7 mouse cellular contexts compared by ENCODE assay signal in genomic region chr17:34295891-34296794, GRCm38 (mm10). TPM values are rescaled to one million over a fixed set of nuclear protein-coding genes. Genes with fewer than 3 reads are reported as not detected.
DNase-seq lines count a peak whose midpoint lies in the region; ATAC-seq and TF ChIP-seq lines count a peak whose summit lies in the region.

No protein-coding gene starts in this region.

- no peak for TF ChIP-seq CTCF in embryonic fibroblast, embryonic 13.5 days (IDR thresholded peaks at IDR 0.05; ENCODE audit: borderline replicate concordance, insufficient read depth, low read length)
- no peak for TF ChIP-seq CTCF in small intestine, adult 2 months (IDR thresholded peaks at IDR 0.05; ENCODE audit: extremely low read depth, insufficient read length, insufficient replicate concordance, low read depth, low read length)

- no peak overlapping the region for H3K27ac ChIP-seq in embryonic fibroblast, embryonic 13.5 days (ENCODE audit: insufficient read depth, low read length)
- H3K27ac ChIP-seq in hindbrain, embryonic 11.5 days (ENCODE audit: low read depth, low read length): no peak overlapping the region
- H3K27ac ChIP-seq in small intestine, adult 2 months (ENCODE audit: insufficient read depth, low read depth, low read length): peak overlapping the region; percentile 94

- WGBS in hindbrain, embryonic 11.5 days: 24% methylated on average over 23 of the region's 23 CpGs
- WGBS in small intestine, adult 2 months: 24% methylated on average over 23 of the region's 23 CpGs

- no peaks in the 10 kb centered on the region for H3K9me3 ChIP-seq in hindbrain, embryonic 11.5 days (ENCODE audit: control insufficient read depth, low read length)
- no peaks in the 10 kb centered on the region for H3K9me3 ChIP-seq in megakaryocyte, embryonic 14.5 days

- no peaks in the 10 kb centered on the region for H3K36me3 ChIP-seq in hindbrain, embryonic 11.5 days (ENCODE audit: control insufficient read depth, insufficient read depth, low read length)
- no peaks in the 10 kb centered on the region for H3K36me3 ChIP-seq in megakaryocyte, embryonic 14.5 days (replicated peaks; ENCODE audit: low read length)
- H3K36me3 ChIP-seq in small intestine, adult 2 months (ENCODE audit: control insufficient read depth, insufficient read depth, low read length): no peaks in the 10 kb centered on the region

- H3K4me3 ChIP-seq in embryonic fibroblast, embryonic 13.5 days (ENCODE audit: insufficient read depth, low read length): peak overlapping the region; percentile 38
- peak overlapping the region; percentile 31 for H3K4me3 ChIP-seq in hindbrain, embryonic 11.5 days (ENCODE audit: low read depth, low read length)
- peak overlapping the region; percentile 77 for H3K4me3 ChIP-seq in megakaryocyte, embryonic 14.5 days (replicated peaks)
- H3K4me3 ChIP-seq in small intestine, adult 2 months (ENCODE audit: low read depth, low read length): peak overlapping the region; percentile 50

- peak; percentile 47 to 60 for DNase-seq in CD8-positive naive resting alpha-beta T cell, adult 2 months (ENCODE audit: low read depth in 2 of 2, low spot score in 2 of 2)
- peak; percentile 73 for DNase-seq in NIH3T3 (ENCODE audit: low read depth)
- DNase-seq in hindbrain, embryonic 11.5 days (ENCODE audit: low spot score): peak; percentile 83
- peak; percentile 45 to 82 for DNase-seq in layer of hippocampus, postnatal 14 days (ENCODE audit: low spot score in 2 of 2)

- no peak overlapping the region for H3K9ac ChIP-seq in hindbrain, embryonic 11.5 days (ENCODE audit: low read depth, low read length)

- no peaks in the 10 kb centered on the region for H3K4me1 ChIP-seq in embryonic fibroblast, embryonic 13.5 days (ENCODE audit: control insufficient read depth, insufficient read depth, low read length)
- H3K4me1 ChIP-seq in hindbrain, embryonic 11.5 days (replicated peaks; ENCODE audit: control insufficient read depth, insufficient read depth, low read length): no peaks in the 10 kb centered on the region
- H3K4me1 ChIP-seq in megakaryocyte, embryonic 14.5 days: peaks cover 45% of the 10 kb centered on the region
- peaks cover 8% of the 10 kb centered on the region for H3K4me1 ChIP-seq in small intestine, adult 2 months (ENCODE audit: control insufficient read depth, insufficient read depth, insufficient read length, low read length)

- no peak for ATAC-seq in hindbrain, embryonic 11.5 days (ENCODE audit: low FRiP score)

- no peaks in the 10 kb centered on the region; the same call in 1 of the 2 replicates for H3K27me3 ChIP-seq in hindbrain, embryonic 11.5 days (ENCODE audit: control insufficient read depth, insufficient read depth, low read length)
- peaks cover 7% of the 10 kb centered on the region for H3K27me3 ChIP-seq in megakaryocyte, embryonic 14.5 days (replicated peaks)
- no peaks in the 10 kb centered on the region for H3K27me3 ChIP-seq in small intestine, adult 2 months (ENCODE audit: control insufficient read depth, insufficient read depth, low read length)

- TF ChIP-seq POLR2A in embryonic fibroblast, embryonic 13.5 days (IDR thresholded peaks at IDR 0.05; ENCODE audit: low read depth, low read length): no peak
- TF ChIP-seq POLR2A in small intestine, adult 2 months (IDR thresholded peaks at IDR 0.05; ENCODE audit: low read depth, low read length): no peak

- peak overlapping the region; percentile 33 for H3K4me2 ChIP-seq in hindbrain, embryonic 11.5 days (replicated peaks; ENCODE audit: low read depth, low read length)

RNA-seq across cellular contexts. Expression of gene H2-Aa, which starts 8.5 kb away (rescaled TPM):
- not detected in 2 replicates for polyA plus RNA-seq in embryonic fibroblast, embryonic 13.5 days (2011; ENCODE audit: insufficient read length, low read depth, missing spikeins)
- polyA plus RNA-seq in hindbrain, embryonic 11.5 days (2014; fragmentation: Nextera tagmentation; extraction: Ambion mirVana): not detected in 2 replicates
- total RNA-seq in layer of hippocampus, postnatal 14 days (2021): 1 to 10 TPM in 1 of 2 experiments, under 1 TPM in 1; 0.93 to 2.1 TPM
- 0.64 TPM in 1 of 2 replicates, not detected in the other for polyA plus RNA-seq in megakaryocyte, embryonic 14.5 days (2012; ENCODE audit: insufficient read depth, low replicate concordance)
- 155 and 792 TPM in 2 replicates for polyA plus RNA-seq in small intestine, adult 2 months (2012; rRNA removed)

RNA-seq across cellular contexts. Expression of gene H2-Eb1, which starts 9.5 kb away (rescaled TPM):
- polyA plus RNA-seq in embryonic fibroblast, embryonic 13.5 days (2011; ENCODE audit: insufficient read length, low read depth, missing spikeins): not detected in 2 replicates
- polyA plus RNA-seq in hindbrain, embryonic 11.5 days (2014; fragmentation: Nextera tagmentation; extraction: Ambion mirVana): 1.3 and 2.5 TPM in 2 replicates
- 1 to 10 TPM; 1.8 to 2.1 TPM for total RNA-seq in layer of hippocampus, postnatal 14 days (2021)
- polyA plus RNA-seq in megakaryocyte, embryonic 14.5 days (2012; ENCODE audit: insufficient read depth, low replicate concordance): 2.8 TPM in 1 of 2 replicates, not detected in the other
- 91.6 and 398 TPM in 2 replicates for polyA plus RNA-seq in small intestine, adult 2 months (2012; rRNA removed)

RNA-seq across cellular contexts. Expression of gene H2-Eb2, which starts 29.3 kb away (rescaled TPM):
- polyA plus RNA-seq in embryonic fibroblast, embryonic 13.5 days (2011; ENCODE audit: insufficient read length, low read depth, missing spikeins): not detected in 2 replicates
- not detected in 2 replicates for polyA plus RNA-seq in hindbrain, embryonic 11.5 days (2014; fragmentation: Nextera tagmentation; extraction: Ambion mirVana)
- total RNA-seq in layer of hippocampus, postnatal 14 days (2021): not detected
- polyA plus RNA-seq in megakaryocyte, embryonic 14.5 days (2012; ENCODE audit: insufficient read depth, low replicate concordance): not detected in 2 replicates
- 0.44 and 1.2 TPM in 2 replicates for polyA plus RNA-seq in small intestine, adult 2 months (2012; rRNA removed)

RNA-seq across cellular contexts. Expression of gene H2-Ab1, which starts 38.7 kb away (rescaled TPM):
- not detected in 2 replicates for polyA plus RNA-seq in embryonic fibroblast, embryonic 13.5 days (2011; ENCODE audit: insufficient read length, low read depth, missing spikeins)
- polyA plus RNA-seq in hindbrain, embryonic 11.5 days (2014; fragmentation: Nextera tagmentation; extraction: Ambion mirVana): 2.4 and 3.1 TPM in 2 replicates
- total RNA-seq in layer of hippocampus, postnatal 14 days (2021): 1 to 10 TPM; 2.3 to 2.7 TPM
- 1.8 TPM in 1 of 2 replicates, not detected in the other for polyA plus RNA-seq in megakaryocyte, embryonic 14.5 days (2012; ENCODE audit: insufficient read depth, low replicate concordance)
- 860 and 5,426 TPM in 2 replicates for polyA plus RNA-seq in small intestine, adult 2 months (2012; rRNA removed)

RNA-seq across cellular contexts. Expression of gene H2-Ob, which starts 57.4 kb away (rescaled TPM):
- polyA plus RNA-seq in embryonic fibroblast, embryonic 13.5 days (2011; ENCODE audit: insufficient read length, low read depth, missing spikeins): not detected in 2 replicates
- not detected in 2 replicates for polyA plus RNA-seq in hindbrain, embryonic 11.5 days (2014; fragmentation: Nextera tagmentation; extraction: Ambion mirVana)
- total RNA-seq in layer of hippocampus, postnatal 14 days (2021): under 1 TPM in 1 of 2 experiments, not detected in 1; 0.69 TPM
- polyA plus RNA-seq in megakaryocyte, embryonic 14.5 days (2012; ENCODE audit: insufficient read depth, low replicate concordance): 0.76 TPM in 1 of 2 replicates, not detected in the other
- polyA plus RNA-seq in small intestine, adult 2 months (2012; rRNA removed): 5.3 and 13.7 TPM in 2 replicates

Comparison
In these comparisons a context has a peak if more than half of its experiments do, and no peak if none do; other contexts are left out.
1. RNA of gene H2-Aa, which starts 8.5 kb away (polyA plus RNA-seq): 155 to 792 TPM in small intestine, adult 2 months; 0.64 TPM in megakaryocyte, embryonic 14.5 days, not detected in embryonic fibroblast, embryonic 13.5 days and not detected in hindbrain, embryonic 11.5 days; every median in the first group is over 10 times any median in the second.
2. RNA of gene H2-Eb1, which starts 9.5 kb away (polyA plus RNA-seq): 91.6 to 398 TPM in small intestine, adult 2 months; 1.3 to 2.5 TPM in hindbrain, embryonic 11.5 days, not detected in embryonic fibroblast, embryonic 13.5 days and 2.8 TPM in megakaryocyte, embryonic 14.5 days; every median in the first group is over 10 times any median in the second.
3. Peak in every context shown above with its lines, with median percentiles within 50 percentile points of each other: DNase-seq and H3K4me3 ChIP-seq.